Mouse (Mus musculus) splenic B cell, adult 2 months (primary cell): ENCODE data around the gene Tmprss11a.

ENCODE experiments used
- DNase-seq: peaks from one replicate; pipeline ENCODE4 v3.0.0-alpha.2; 2011; ENCODE audit warnings: low read depth, low spot score
- H3K27me3 ChIP-seq: 2 replicates; pipeline ENCODE4 v1.6.1; 2012; ENCODE audit warnings: mild to moderate bottlenecking, low read length, moderate library complexity, mixed read lengths; ENCODE audit not compliant: control insufficient read depth, poor library complexity, insufficient read depth, severe bottlenecking
- H3K36me3 ChIP-seq: 2 replicates; pipeline ENCODE4 v1.6.1; 2012; ENCODE audit warnings: mild to moderate bottlenecking, low read length, moderate library complexity, mixed read lengths; ENCODE audit not compliant: control insufficient read depth, poor library complexity, insufficient read depth, severe bottlenecking

Gene Tmprss11a

DNA sequence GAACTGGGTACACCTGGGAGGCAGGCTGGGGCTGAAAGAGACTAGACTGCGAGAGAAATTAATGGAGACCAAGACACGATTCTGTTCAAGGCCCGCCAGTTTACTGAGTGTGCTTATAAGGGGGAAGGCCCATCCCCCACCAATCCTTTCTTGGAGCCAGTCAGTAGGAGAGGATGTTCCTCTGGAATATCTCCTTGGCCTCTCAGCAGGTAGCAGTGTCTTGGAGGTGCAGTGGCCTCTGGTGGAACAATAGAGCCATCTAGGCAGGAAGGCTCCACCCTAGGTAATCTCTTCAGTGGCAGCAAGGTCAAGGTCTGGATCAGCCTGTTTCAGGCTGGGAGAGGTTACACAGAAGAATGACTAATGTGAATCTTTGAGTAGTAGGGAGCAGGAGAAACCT is 61.6 kb downstream of the Tmprss11a start:
- Histone ChIP-seq H3K27me3 (no peaks in the 10 kb centered on the region), H3K36me3 (no peaks in the 10 kb centered on the region)
- no peak for DNase-seq

GRCm38 (mm10) chr5:86373320-86373719 is 95.5 kb downstream of the Tmprss11a start, which contains the start of gene Tmprss11d:
Gene Tmprss11d (minus strand): TSS chr5:86373420.
- DNase-seq, result no peak
- Histone ChIP-seq H3K27me3 (no peaks in the 10 kb centered on the region), H3K36me3 (no peaks in the 10 kb centered on the region)
